8 mouse cellular contexts compared by ENCODE assay signal in the genomic region with DNA sequence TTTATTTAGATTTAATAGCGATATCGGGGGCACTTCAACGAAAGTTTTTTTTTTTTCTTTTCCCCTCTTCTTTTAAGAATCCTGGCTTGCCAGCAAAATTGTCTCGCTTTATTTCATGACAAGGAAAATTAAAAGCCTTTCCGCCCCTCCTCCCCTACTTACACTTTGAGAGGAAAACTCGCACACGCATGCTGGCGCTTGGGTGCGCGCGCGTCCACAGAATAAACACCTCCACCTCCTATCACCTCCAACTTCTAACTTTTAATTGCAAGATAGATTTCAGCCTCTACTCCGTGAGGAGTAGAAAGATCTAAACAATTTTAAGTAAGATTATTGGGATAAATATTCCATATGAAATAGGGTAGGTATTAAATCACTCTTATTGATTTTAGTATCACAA. TPM values are rescaled to one million over a fixed set of nuclear protein-coding genes. Genes with fewer than 3 reads are reported as not detected.
DNase-seq lines count a peak whose midpoint lies in the region; ATAC-seq and TF ChIP-seq lines count a peak whose summit lies in the region.

No protein-coding gene starts in this region.

- no peak for TF ChIP-seq POLR2A in kidney, adult 2 months (IDR thresholded peaks at IDR 0.05; ENCODE audit: low read depth, low read length)

- WGBS in kidney, adult 2 months, result 6% methylated on average over 13 of the region's 13 CpGs
- under 1% methylated on average over 13 of the region's 13 CpGs for WGBS in embryonic facial prominence, embryonic 11.5 days
- 2% methylated on average over 13 of the region's 13 CpGs for WGBS in intestine, embryonic 15.5 days
- WGBS in neural tube, embryonic 14.5 days, result 0% methylated on average over 13 of the region's 13 CpGs

- H3K4me1 ChIP-seq in kidney, adult 2 months (ENCODE audit: control insufficient read depth, insufficient read depth, low read length), result no peaks in the 10 kb centered on the region
- H3K4me1 ChIP-seq in embryonic facial prominence, embryonic 11.5 days (ENCODE audit: control insufficient read depth, insufficient read depth, low read length), result peaks cover 15% of the 10 kb centered on the region
- H3K4me1 ChIP-seq in intestine, embryonic 15.5 days (replicated peaks), result peaks cover 41% of the 10 kb centered on the region
- H3K4me1 ChIP-seq in neural tube, embryonic 14.5 days (ENCODE audit: control insufficient read depth, insufficient read depth, low read length), result peaks cover 26% of the 10 kb centered on the region

- H3K27ac ChIP-seq in kidney, adult 2 months (ENCODE audit: insufficient read depth, low read depth, low read length), result no peak overlapping the region
- peak overlapping the region; percentile 97 for H3K27ac ChIP-seq in embryonic facial prominence, embryonic 11.5 days (replicated peaks; ENCODE audit: low read depth, low read length)
- H3K27ac ChIP-seq in intestine, embryonic 15.5 days, result no peak overlapping the region
- no peak overlapping the region; the same call in 1 of the 2 replicates for H3K27ac ChIP-seq in neural tube, embryonic 14.5 days (ENCODE audit: low read depth, low read length)

- H3K9me3 ChIP-seq in embryonic facial prominence, embryonic 11.5 days (replicated peaks; ENCODE audit: control insufficient read depth, low read length), result no peaks in the 10 kb centered on the region
- no peaks in the 10 kb centered on the region for H3K9me3 ChIP-seq in intestine, embryonic 15.5 days
- no peaks in the 10 kb centered on the region for H3K9me3 ChIP-seq in neural tube, embryonic 14.5 days (ENCODE audit: control insufficient read depth, low read length)

- H3K4me3 ChIP-seq in kidney, adult 2 months (ENCODE audit: insufficient read depth, low read depth, low read length), result no peak overlapping the region
- peak overlapping the region; percentile 98 for H3K4me3 ChIP-seq in embryonic facial prominence, embryonic 11.5 days (ENCODE audit: low read depth, low read length)
- H3K4me3 ChIP-seq in intestine, embryonic 15.5 days (replicated peaks), result peak overlapping the region; percentile 78
- H3K4me3 ChIP-seq in neural tube, embryonic 14.5 days (ENCODE audit: low read depth, low read length), result peak overlapping the region; percentile 78

- peak; percentile 35 for DNase-seq in kidney, adult 2 months
- DNase-seq in kidney, postnatal 14 days, result no peak
- DNase-seq in embryonic facial prominence, embryonic 11.5 days (ENCODE audit: low spot score), result peak; percentile 70
- DNase-seq in gastrocnemius, adult 18-20 months (ENCODE audit: low spot score), result no peak
- no peak for DNase-seq in spleen, postnatal 36 days (ENCODE audit: low spot score in 2 of 2)
- no peak for DNase-seq in layer of hippocampus, adult 9-10 months (ENCODE audit: low spot score)

- peak overlapping the region; percentile 99 for H3K9ac ChIP-seq in embryonic facial prominence, embryonic 11.5 days (replicated peaks; ENCODE audit: low read length)
- peak overlapping the region; percentile 82 for H3K9ac ChIP-seq in intestine, embryonic 15.5 days
- H3K9ac ChIP-seq in neural tube, embryonic 14.5 days (replicated peaks; ENCODE audit: low read depth, low read length), result peak overlapping the region; percentile 85; the same call in 1 of the 2 replicates

- H3K27me3 ChIP-seq in kidney, adult 2 months (replicated peaks; ENCODE audit: control insufficient read depth, insufficient read depth, low read length), result peaks cover 2% of the 10 kb centered on the region; the same call in 1 of the 2 replicates
- H3K27me3 ChIP-seq in embryonic facial prominence, embryonic 11.5 days (ENCODE audit: control insufficient read depth, insufficient read depth, low read length), result no peaks in the 10 kb centered on the region; the same call in 1 of the 2 replicates
- H3K27me3 ChIP-seq in intestine, embryonic 15.5 days (replicated peaks), result peaks cover 32% of the 10 kb centered on the region
- peaks cover 2% of the 10 kb centered on the region; the same call in 1 of the 2 replicates for H3K27me3 ChIP-seq in neural tube, embryonic 14.5 days (ENCODE audit: control insufficient read depth, insufficient read depth, low read length)

- ATAC-seq in embryonic facial prominence, embryonic 11.5 days (replicated peaks; ENCODE audit: insufficient number of reproducible peaks, low FRiP score, low TSS enrichment, low read depth), result no peak
- no peak for ATAC-seq in intestine, embryonic 15.5 days
- ATAC-seq in neural tube, embryonic 14.5 days (ENCODE audit: low read depth), result no peak

- H3K36me3 ChIP-seq in kidney, adult 2 months (ENCODE audit: control insufficient read depth, insufficient read depth, low read length), result no peaks in the 10 kb centered on the region
- H3K36me3 ChIP-seq in embryonic facial prominence, embryonic 11.5 days (replicated peaks; ENCODE audit: control insufficient read depth, insufficient read depth, low read depth, low read length), result peaks cover 2% of the 10 kb centered on the region; the same call in 1 of the 2 replicates
- no peaks in the 10 kb centered on the region for H3K36me3 ChIP-seq in intestine, embryonic 15.5 days
- H3K36me3 ChIP-seq in neural tube, embryonic 14.5 days (ENCODE audit: control insufficient read depth, insufficient read depth, low read length), result no peaks in the 10 kb centered on the region; the same call in 1 of the 2 replicates

- TF ChIP-seq CTCF in kidney, adult 2 months (conservative IDR thresholded peaks at IDR 0.05; ENCODE audit: insufficient read depth, insufficient read length, low read depth, low read length), result peak; percentile 29; the same call in 1 of the 2 replicates

- H3K4me2 ChIP-seq in embryonic facial prominence, embryonic 11.5 days (ENCODE audit: low read depth, low read length), result peak overlapping the region; percentile 99
- peak overlapping the region; percentile 94 for H3K4me2 ChIP-seq in intestine, embryonic 15.5 days (replicated peaks)
- H3K4me2 ChIP-seq in neural tube, embryonic 14.5 days (ENCODE audit: low read depth, low read length), result peak overlapping the region; percentile 96

RNA-seq across cellular contexts. Expression of a gene that starts 1.1 kb away (rescaled TPM):
- polyA plus RNA-seq in kidney, adult 2 months (2012; rRNA removed), result 1.1 and 1.4 TPM in 2 replicates
- polyA plus RNA-seq in embryonic facial prominence, embryonic 11.5 days (2014; fragmentation: Nextera tagmentation; extraction: Ambion mirVana), result 36.3 and 36.8 TPM in 2 replicates
- 8.0 and 8.7 TPM in 2 replicates for polyA plus RNA-seq in intestine, embryonic 15.5 days (2015; fragmentation: Nextera tagmentation; extraction: Ambion mirVana)
- 18.6 and 19.2 TPM in 2 replicates for polyA plus RNA-seq in neural tube, embryonic 14.5 days (2014; fragmentation: Nextera tagmentation; extraction: Ambion mirVana)
- 10 to 100 TPM; 34.5 to 75.8 TPM for total RNA-seq in gastrocnemius, adult 18-20 months (2021)

Comparison
In these comparisons a context has a peak if more than half of its experiments do, and no peak if none do; other contexts are left out.
1. DNase-seq: peak in kidney, adult 2 months (single experiment) and embryonic facial prominence, embryonic 11.5 days (single experiment); none in kidney, postnatal 14 days (single experiment), gastrocnemius, adult 18-20 months (single experiment), spleen, postnatal 36 days (0 of 2) and layer of hippocampus, adult 9-10 months (single experiment).
2. Peak in every context shown above with its lines, with median percentiles within 50 percentile points of each other: H3K4me2 ChIP-seq and H3K9ac ChIP-seq.